Mouse (Mus musculus) retina, embryonic 14.5 days (tissue): Measurements from ENCODE around the gene Rad51ap1.

Source experiments
- DNase-seq: peaks from one replicate; pipeline ENCODE4 v3.0.0-alpha.2; 2015; ENCODE audit warnings: low spot score

The Rad51ap1 gene

GRCm38 (mm10) chr6:126939487-126940171, at the start of gene Rad51ap1, which contains the start of gene D6Wsu163e:
Gene Rad51ap1 (minus strand): TSS chr6:126939587.
Gene D6Wsu163e (plus strand): TSS chr6:126939962.
- DNase-seq, result peak; percentile 96

DNA sequence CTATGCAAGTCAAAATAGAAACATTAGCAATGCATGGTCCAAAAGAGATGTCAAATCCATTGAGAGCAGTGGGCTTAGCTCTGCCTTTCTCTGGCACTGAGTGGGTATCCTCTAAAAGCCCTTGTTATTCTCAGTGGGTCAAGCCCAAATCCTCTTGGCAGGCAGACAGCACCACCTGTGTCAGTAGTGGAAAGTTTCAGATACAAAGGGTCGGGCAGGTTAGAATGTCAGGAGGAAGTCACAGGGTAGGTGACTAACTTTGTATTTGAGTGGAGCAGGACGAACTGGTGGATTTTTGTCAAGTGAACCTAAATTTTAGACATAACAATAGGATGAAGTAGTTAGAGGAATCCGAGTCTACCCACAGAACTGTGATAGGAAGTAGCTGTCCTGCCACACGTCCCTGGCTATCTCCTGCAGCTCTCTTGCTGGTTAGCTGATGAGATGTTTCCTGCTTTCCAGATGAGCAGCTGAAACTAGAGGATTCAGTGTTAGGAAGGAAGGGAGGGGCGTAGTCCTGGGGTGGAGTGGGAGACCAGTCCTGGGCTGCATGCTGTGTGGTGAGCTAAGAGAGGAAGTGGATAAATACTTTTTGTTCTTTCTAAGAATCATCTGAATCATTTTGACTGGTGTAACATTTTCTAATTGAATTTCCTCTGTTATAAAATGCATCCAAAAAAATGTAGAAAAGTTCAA, 42.3 kb upstream of the Rad51ap1 start:
- no peak for DNase-seq

GRCm38 (mm10) chr6:126966241-126967026, 27.0 kb upstream of the Rad51ap1 start:
- no peak for DNase-seq

DNA sequence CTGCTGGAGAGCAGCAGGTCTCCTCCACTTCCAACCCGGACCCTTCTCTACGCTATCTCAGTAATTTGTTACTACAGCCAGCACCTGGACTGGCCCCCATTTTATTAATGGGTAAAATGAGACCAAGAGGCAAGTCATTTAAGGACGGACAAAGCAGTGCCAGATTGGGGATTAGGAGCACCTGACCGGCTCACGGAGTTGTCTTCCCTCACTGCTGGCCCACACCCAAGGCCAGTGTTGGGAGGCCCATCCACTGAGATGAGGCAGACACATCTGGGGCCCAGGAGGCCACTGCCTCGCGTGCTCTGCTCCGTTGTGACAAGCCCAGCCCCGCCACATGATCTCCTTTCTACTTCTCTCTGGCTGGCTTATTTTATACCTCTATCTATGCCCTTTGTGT, 24.0 kb upstream of the Rad51ap1 start:
- no peak for DNase-seq

GRCm38 (mm10) chr6:126962709-126963108, 23.3 kb upstream of the Rad51ap1 start:
- no peak for DNase-seq

DNA sequence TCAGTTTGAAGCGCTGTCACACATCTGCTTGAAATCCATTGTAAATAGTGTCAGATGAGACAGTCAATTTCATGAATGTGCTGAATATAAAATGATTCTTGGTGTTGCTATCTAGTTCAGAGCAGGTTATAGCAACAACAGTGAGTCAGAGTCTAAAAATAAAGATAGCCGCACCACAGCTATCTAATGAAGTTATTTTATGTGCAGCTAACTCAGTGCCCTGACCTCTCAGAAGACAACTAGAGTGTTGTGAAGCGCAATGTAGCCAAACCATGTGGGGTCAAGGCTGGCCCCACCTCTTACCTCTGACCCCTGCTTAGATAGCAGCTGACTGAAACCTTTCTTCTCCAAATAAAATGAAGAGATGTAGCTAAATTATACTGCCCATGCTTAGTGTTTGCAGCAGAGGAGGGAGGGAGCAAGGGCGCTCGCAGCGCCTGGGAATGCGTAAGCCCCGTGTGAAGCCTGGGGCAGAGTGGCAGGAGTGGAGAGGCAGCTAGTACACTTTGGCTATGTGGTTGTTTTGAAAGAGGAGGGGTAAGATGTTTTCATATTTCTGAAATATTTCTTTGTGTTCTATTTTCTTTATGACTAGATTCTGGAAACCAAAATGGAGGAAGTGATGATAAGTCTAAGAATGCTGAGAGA, 22.1 kb upstream of the Rad51ap1 start:
- DNase-seq, result no peak

- peak; percentile 89 for DNase-seq
These were observed 16.3 kb upstream of the Rad51ap1 start for GRCm38 (mm10) chr6:126955734-126956133.

DNA sequence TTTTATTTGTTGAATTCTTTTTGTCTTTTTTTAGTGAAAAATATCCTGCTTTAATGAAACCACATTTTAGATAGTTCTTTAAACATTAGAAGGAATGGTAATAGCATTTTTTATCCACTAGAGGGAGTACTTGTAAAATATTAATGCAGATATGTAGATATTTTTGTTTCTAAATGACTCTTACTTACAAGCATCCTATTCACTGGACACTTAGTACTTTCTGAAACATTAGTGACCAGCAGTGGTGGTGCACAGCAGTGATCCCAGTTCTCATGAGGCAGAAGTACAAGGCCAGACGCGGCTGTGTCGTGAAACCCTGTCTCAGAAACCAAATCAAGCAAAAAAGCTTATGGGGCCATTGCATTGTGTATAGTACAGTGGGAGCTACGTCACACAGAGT, 8.9 kb upstream of the Rad51ap1 start:
- peak; percentile 65 for DNase-seq

DNA sequence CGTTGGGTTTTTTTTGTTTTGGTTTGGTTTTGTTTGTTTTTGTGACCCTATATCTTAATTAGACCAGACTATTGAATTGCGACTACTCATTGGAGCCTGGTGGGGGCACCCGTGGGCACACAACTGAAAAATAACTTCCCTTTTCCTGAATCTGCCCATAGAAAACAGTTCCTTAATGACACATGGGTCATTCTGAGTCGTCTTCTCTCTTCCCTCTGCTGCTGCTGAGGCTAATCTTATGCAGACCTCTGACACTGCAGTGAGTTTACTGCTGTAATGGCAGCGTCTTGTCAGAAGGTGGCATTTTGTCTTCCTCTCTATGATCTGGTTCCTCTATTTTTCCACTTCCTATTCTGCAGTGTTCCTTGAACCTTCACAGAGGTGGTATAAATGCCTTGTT, 1.1 kb upstream of the Rad51ap1 start:
- peak; percentile 43 for DNase-seq

GRCm38 (mm10) chr6:126938853-126939486, 417 bp downstream of the Rad51ap1 start:
- no peak for DNase-seq

DNA sequence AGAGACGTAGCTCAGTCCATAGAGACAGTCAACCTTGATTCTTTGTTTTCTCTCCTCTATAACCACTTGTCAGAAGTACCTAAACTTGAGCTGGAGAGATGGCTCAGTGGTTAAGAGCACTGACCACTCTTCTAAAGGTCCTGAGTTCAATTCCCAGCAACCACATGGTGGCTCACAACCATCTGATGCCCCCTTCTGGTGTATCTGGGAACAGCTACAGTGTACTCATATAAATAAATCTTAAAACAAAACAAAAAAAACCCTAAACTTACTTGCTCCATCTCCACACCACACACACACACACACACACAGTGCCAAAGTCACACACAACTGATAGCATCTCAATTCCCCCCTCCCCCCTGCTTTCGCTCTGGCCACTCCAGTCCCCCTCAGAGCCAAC, 1.3 kb downstream of the Rad51ap1 start:
- no peak for DNase-seq

GRCm38 (mm10) chr6:126932896-126933295, 6.5 kb downstream of the Rad51ap1 start:
- no peak for DNase-seq

DNA sequence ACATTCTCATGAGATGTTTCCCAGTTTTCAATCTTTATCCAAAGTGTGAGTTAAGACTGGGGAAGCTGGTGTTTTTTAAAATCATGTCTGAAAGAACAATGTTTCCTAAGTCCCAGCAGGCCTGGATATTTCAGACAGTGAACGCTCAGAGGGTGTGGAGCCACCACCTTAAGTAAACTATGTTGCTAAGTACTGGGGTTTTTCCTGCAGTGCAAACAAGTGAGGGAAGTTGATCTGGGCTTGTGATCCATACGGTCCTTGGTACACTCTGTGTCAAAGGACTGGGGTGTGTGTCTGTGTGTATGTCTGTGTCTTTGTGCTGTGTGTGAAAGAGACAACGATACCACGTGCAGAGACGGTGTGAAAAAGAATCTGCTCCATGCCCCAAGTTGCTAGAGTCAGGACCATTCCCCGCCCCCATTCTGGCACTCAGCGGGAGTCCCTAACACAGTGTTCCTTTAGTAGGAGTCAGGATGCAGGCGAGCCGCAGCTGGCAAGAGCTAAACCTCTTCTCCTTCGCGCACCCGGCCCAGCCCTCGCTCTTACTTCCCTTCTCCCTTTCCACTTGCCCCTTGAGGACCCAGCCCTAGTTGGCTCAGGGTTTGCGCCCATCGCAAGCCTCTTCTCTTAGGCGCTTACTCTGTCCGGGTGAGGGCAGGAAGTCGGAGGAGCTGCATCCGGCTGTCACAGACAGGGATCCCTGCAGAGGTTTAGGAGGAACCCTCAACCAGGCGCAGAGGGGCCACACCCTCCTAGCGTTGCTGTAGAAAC, 18.1 kb downstream of the Rad51ap1 start, which contains the start of gene Dyrk4:
TSS of gene Dyrk4 (minus strand) at position 729 of the 771 bp plus-strand sequence.
- DNase-seq, result peak; percentile 16

DNA sequence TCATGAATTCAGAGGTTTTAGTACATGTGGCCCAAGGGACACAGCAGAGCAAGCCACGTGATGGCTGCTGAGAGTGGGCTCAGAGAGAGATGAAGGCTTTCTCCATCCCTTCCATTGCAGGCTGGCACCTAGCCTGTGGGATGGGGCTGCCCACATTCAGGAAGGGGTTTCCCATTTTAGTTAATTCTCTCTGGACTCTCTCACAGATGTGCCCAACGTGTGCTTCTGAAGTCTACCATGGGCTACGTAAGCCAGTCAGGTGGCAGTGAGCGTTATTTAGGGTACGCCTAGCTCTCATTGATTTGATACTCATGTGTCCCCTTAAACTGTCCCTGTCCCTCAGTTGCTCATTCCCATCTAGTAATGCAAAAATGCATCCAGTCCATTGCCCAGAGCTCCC, 24.5 kb downstream of the Rad51ap1 start:
- DNase-seq, result no peak

- DNase-seq, result no peak
These were observed 28.7 kb downstream of the Rad51ap1 start for GRCm38 (mm10) chr6:126910727-126911126.

- no peak for DNase-seq
These were observed 31.5 kb downstream of the Rad51ap1 start for GRCm38 (mm10) chr6:126907876-126908275.

GRCm38 (mm10) chr6:126907378-126907777, 32.0 kb downstream of the Rad51ap1 start:
- no peak for DNase-seq

DNA sequence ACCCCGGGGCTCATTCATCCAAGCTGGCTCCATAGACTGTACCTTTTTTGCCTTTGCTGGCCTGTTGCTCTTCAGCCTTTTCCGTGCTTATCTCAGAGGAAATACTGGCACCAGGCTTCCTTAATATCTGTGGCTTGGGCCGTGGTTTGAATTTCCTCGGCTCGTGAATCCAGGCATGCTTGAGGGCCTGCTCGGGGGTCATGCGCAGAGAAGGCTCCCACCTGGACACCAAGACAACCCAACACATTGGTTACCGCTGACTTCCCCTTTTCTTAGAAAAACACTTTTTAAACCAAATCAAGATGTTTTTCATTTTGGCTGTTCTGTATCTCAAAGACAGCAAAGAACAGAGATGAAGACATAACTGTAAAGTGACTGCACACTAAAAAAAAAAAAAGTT, 62.3 kb downstream of the Rad51ap1 start:
- no peak for DNase-seq
